Mouse (Mus musculus) hindbrain, embryonic 14.5 days (tissue): ENCODE results near the gene Znrf3. TPM values are rescaled to one million over a fixed set of nuclear protein-coding genes. Genes with fewer than 3 reads are reported as not detected.

Source experiments
- ATAC-seq: fragments of 200-750 bp; cut with Nextera tagmentation; 2 replicates; pipeline ENCODE4 v1.8.0; 2017; ENCODE audit warnings: moderate number of reproducible peaks, mild to moderate bottlenecking, moderate TSS enrichment, moderate library complexity; ENCODE audit not compliant: low FRiP score
- DNase-seq: peaks from one replicate; pipeline ENCODE4 v3.0.0-alpha.2; 2015; ENCODE audit warnings: low spot score
- H3K27ac ChIP-seq: fragments of 300-500 bp; sonication (generic); 2 replicates; pipeline ENCODE4 v1.5.1; 2014; ENCODE audit warnings: mild to moderate bottlenecking, moderate library complexity
- H3K27me3 ChIP-seq: fragments of 300-500 bp; sonication (generic); 2 replicates; pipeline ENCODE4 v1.6.1; 2014; ENCODE audit warnings: mild to moderate bottlenecking, low read length, mixed read lengths; ENCODE audit not compliant: control insufficient read depth, insufficient read depth
- H3K36me3 ChIP-seq: fragments of 300-500 bp; sonication (generic); replicated peaks from 2 replicates; pipeline ENCODE4 v1.6.1; 2014; ENCODE audit not compliant: control insufficient read depth, insufficient read depth
- H3K4me1 ChIP-seq: fragments of 300-500 bp; sonication (generic); replicated peaks from 2 replicates; pipeline ENCODE4 v1.6.1; 2014; ENCODE audit warnings: antibody characterized with exemption, low read length, mixed read lengths; ENCODE audit not compliant: control insufficient read depth, insufficient read depth
- H3K4me2 ChIP-seq: fragments of 300-500 bp; sonication (generic); replicated peaks from 2 replicates; pipeline ENCODE4 v1.6.1; 2014; ENCODE audit warnings: mild to moderate bottlenecking, moderate library complexity
- H3K4me3 ChIP-seq: fragments of 300-500 bp; sonication (generic); replicated peaks from 2 replicates; pipeline ENCODE4 v1.5.1; 2014; ENCODE audit warnings: mild to moderate bottlenecking, low read length
- H3K9ac ChIP-seq: fragments of 300-500 bp; sonication (generic); 2 replicates; pipeline ENCODE4 v1.6.1; 2014
- H3K9me3 ChIP-seq: fragments of 300-500 bp; sonication (generic); 2 replicates; pipeline ENCODE4 v1.6.1; 2016; ENCODE audit warnings: low read length; ENCODE audit not compliant: control insufficient read depth
- WGBS: fragments of 180-500 bp; shearing (Covaris S2); extraction: QIAGEN DNeasy Blood & Tissue Kit; methylation state at CpG from one replicate; pipeline ENCODE4 v1.1.7; 2014; 5-methylcytosine and 5-hydroxymethylcytosine counted together
- polyA plus RNA-seq: library from polyadenylated mRNA; unstranded; fragments of >200 nt; fragmentation: Nextera tagmentation; extraction: Ambion mirVana; gene quantifications from 2 replicates; pipeline ENCODE4 v1.2.1, GENCODE M21; 2014

The Znrf3 gene
- polyA plus RNA-seq, 1 experiment from 2014 or later = 7.6 TPM

GRCm38 (mm10) chr11:5271274-5272065 is 173.2 kb downstream of the Znrf3 start:
- Histone ChIP-seq H3K9ac (0 out of 2 replicates have a peak overlapping the region, but pooled peaks have one; percentile 38), H3K4me1 (peaks cover 8% of the 10 kb centered on the region), H3K36me3 (no peaks in the 10 kb centered on the region), H3K4me3 (no peak overlapping the region), H3K4me2 (no peak overlapping the region), H3K27ac (peak overlapping the region; percentile 70), H3K27me3 (no peaks in the 10 kb centered on the region), H3K9me3 (no peaks in the 10 kb centered on the region)
- ATAC-seq (no peak), DNase-seq (no peak)
- WGBS = 46% methylated on average over 9 of the region's 9 CpGs

- Histone ChIP-seq H3K4me1 (peaks cover 8% of the 10 kb centered on the region), H3K9ac (no peak overlapping the region), H3K9me3 (no peaks in the 10 kb centered on the region), H3K27ac (no peak overlapping the region), H3K4me2 (no peak overlapping the region), H3K27me3 (no peaks in the 10 kb centered on the region), H3K4me3 (no peak overlapping the region), H3K36me3 (no peaks in the 10 kb centered on the region)
- WGBS = 83% methylated on average over 8 of the region's 8 CpGs
- DNase-seq (no peak), ATAC-seq (no peak)
Measured at GRCm38 (mm10) chr11:5269846-5270461, 174.7 kb downstream of the Znrf3 start.

- no peaks in the 10 kb centered on the region for H3K27me3 ChIP-seq
- no peak overlapping the region for H3K9ac ChIP-seq
- ATAC-seq = no peak
- H3K4me1 ChIP-seq = peaks cover 1% of the 10 kb centered on the region; the same call in 1 of the 2 replicates
- no peak overlapping the region for H3K4me2 ChIP-seq
- no peak overlapping the region for H3K27ac ChIP-seq
- WGBS = 80% methylated on average over 8 of the region's 8 CpGs
- no peaks in the 10 kb centered on the region for H3K9me3 ChIP-seq
- H3K4me3 ChIP-seq = no peak overlapping the region
- no peaks in the 10 kb centered on the region for H3K36me3 ChIP-seq
- DNase-seq = no peak
Measured at GRCm38 (mm10) chr11:5265764-5266163, 178.9 kb downstream of the Znrf3 start.

GRCm38 (mm10) chr11:5263078-5263730 is 181.4 kb downstream of the Znrf3 start:
- Histone ChIP-seq H3K4me2 (no peak overlapping the region), H3K4me1 (peaks cover 6% of the 10 kb centered on the region; the same call in 1 of the 2 replicates), H3K9me3 (no peaks in the 10 kb centered on the region), H3K27ac (no peak overlapping the region), H3K9ac (no peak overlapping the region), H3K27me3 (no peaks in the 10 kb centered on the region), H3K36me3 (no peaks in the 10 kb centered on the region), H3K4me3 (no peak overlapping the region)
- WGBS = 61% methylated on average over 26 of the region's 26 CpGs
- DNase-seq (no peak), ATAC-seq (no peak)

GRCm38 (mm10) chr11:5261508-5262392 is 182.9 kb downstream of the Znrf3 start, which contains the start of gene Kremen1:
TSS of gene Kremen1 (minus strand) at chr11:5261558.
- 2% methylated on average over 44 of the region's 80 CpGs for WGBS
- peak; percentile 94 for DNase-seq
- peak within 1 kb of the TSS; percentile 83 for H3K4me3 ChIP-seq

GRCm38 (mm10) chr11:5260942-5261459 is 183.6 kb downstream of the Znrf3 start:
- Histone ChIP-seq H3K27me3 (no peaks in the 10 kb centered on the region), H3K27ac (no peak overlapping the region), H3K9ac (peak overlapping the region; percentile 71), H3K4me2 (peak overlapping the region; percentile 83), H3K4me3 (peak overlapping the region; percentile 83), H3K36me3 (no peaks in the 10 kb centered on the region), H3K9me3 (no peaks in the 10 kb centered on the region), H3K4me1 (peaks cover 15% of the 10 kb centered on the region)
- DNase-seq (peak; percentile 48), ATAC-seq (peak; percentile 49)
- WGBS = 1% methylated on average over 42 of the region's 42 CpGs

More at GRCm38 (mm10) chr11:5261508-5262392, 182.9 kb downstream of the Znrf3 start, which contains the start of gene Kremen1:
- Histone ChIP-seq H3K9ac (peak within 1 kb of the TSS; percentile 71), H3K4me1 (peaks cover 10% of the 10 kb centered on the region), H3K27ac (no peak within 1 kb of the TSS), H3K9me3 (no peaks in the 10 kb centered on the region), H3K27me3 (no peaks in the 10 kb centered on the region), H3K4me2 (peak within 1 kb of the TSS; percentile 83), H3K36me3 (no peaks in the 10 kb centered on the region)
- peak; percentile 97 for ATAC-seq

GRCm38 (mm10) chr11:5259944-5260598 is 184.6 kb downstream of the Znrf3 start:
- H3K4me1 ChIP-seq = peaks cover 18% of the 10 kb centered on the region
- no peak overlapping the region for H3K9ac ChIP-seq
- no peak overlapping the region for H3K27ac ChIP-seq
- 60% methylated on average over 10 of the region's 10 CpGs for WGBS
- H3K4me2 ChIP-seq = peak overlapping the region; percentile 83
- no peaks in the 10 kb centered on the region for H3K27me3 ChIP-seq
- H3K36me3 ChIP-seq = no peaks in the 10 kb centered on the region
- ATAC-seq (no peak), DNase-seq (no peak)
- H3K9me3 ChIP-seq = no peaks in the 10 kb centered on the region
- H3K4me3 ChIP-seq = peak overlapping the region; percentile 83; the same call in 1 of the 2 replicates

- Histone ChIP-seq H3K27ac (no peak overlapping the region), H3K4me1 (peaks cover 18% of the 10 kb centered on the region), H3K9ac (no peak overlapping the region), H3K9me3 (no peaks in the 10 kb centered on the region), H3K36me3 (no peaks in the 10 kb centered on the region), H3K4me3 (no peak overlapping the region), H3K27me3 (no peaks in the 10 kb centered on the region), H3K4me2 (no peak overlapping the region)
- 95% methylated on average over 6 of the region's 6 CpGs for WGBS
- DNase-seq (no peak), ATAC-seq (no peak)
Measured at GRCm38 (mm10) chr11:5258036-5258435, 186.6 kb downstream of the Znrf3 start.
